Mouse (Mus musculus): ENCODE measurements at regions not wholly inside any gene's neighbourhood (a gene's known extent, or its start where the extent isn't known, plus 50 kb on each side); places are given as distances from the start of the nearest gene placed in this dataset.

- TF ChIP-seq CTCF (IDR thresholded peaks at IDR 0.05; ENCODE audit: extremely low read depth, insufficient read depth, insufficient read length, insufficient replicate concordance): no peak
- no peak for TF ChIP-seq POLR2A (IDR thresholded peaks at IDR 0.05; ENCODE audit: low read depth, low read length)
These were observed 127.3 kb upstream of the Spin1 start for GRCm38 (mm10) chr13:50973379-50973778.
